Mouse (Mus musculus) liver, postnatal 0 days (tissue): Measurements from ENCODE around the gene Pgap3. TPM values are rescaled to one million over a fixed set of nuclear protein-coding genes. Genes with fewer than 3 reads are reported as not detected.

ENCODE experiments used
- ATAC-seq: fragments of 200-750 bp; cut with Nextera tagmentation; 2 replicates; pipeline ENCODE4 v1.8.0; 2017; ENCODE audit warnings: mild to moderate bottlenecking, moderate library complexity
- DNase-seq: peaks from one replicate; pipeline ENCODE4 v3.0.0-alpha.2; 2016
- H3K27ac ChIP-seq: fragments of 300-500 bp; sonication (generic); 2 replicates; pipeline ENCODE4 v1.5.1; 2014; ENCODE audit warnings: antibody characterized with exemption, moderate library complexity, mild to moderate bottlenecking, low read depth
- H3K27me3 ChIP-seq: fragments of 300-500 bp; sonication (generic); 2 replicates; pipeline ENCODE4 v1.6.1; 2014; ENCODE audit warnings: low read length, control low read depth, mixed read lengths; ENCODE audit not compliant: insufficient read depth
- H3K36me3 ChIP-seq: fragments of 300-500 bp; sonication (generic); replicated peaks from 2 replicates; pipeline ENCODE4 v1.6.1; 2014; ENCODE audit warnings: mild to moderate bottlenecking, control low read depth, low read length, moderate library complexity, mixed read lengths; ENCODE audit not compliant: insufficient read depth
- H3K4me1 ChIP-seq: fragments of 300-500 bp; sonication (generic); 2 replicates; pipeline ENCODE4 v1.6.1; 2014; ENCODE audit warnings: antibody characterized with exemption, mild to moderate bottlenecking, control low read depth; ENCODE audit not compliant: insufficient read depth
- H3K4me2 ChIP-seq: fragments of 300-500 bp; sonication (generic); 2 replicates; pipeline ENCODE4 v1.6.1; 2014; ENCODE audit warnings: low read depth, mild to moderate bottlenecking, low read length, moderate library complexity, mixed read lengths
- H3K4me3 ChIP-seq: fragments of 300-500 bp; sonication (generic); 2 replicates; pipeline ENCODE4 v1.5.1; 2014; ENCODE audit warnings: low read depth, low read length
- H3K9ac ChIP-seq: fragments of 300-500 bp; sonication (generic); replicated peaks from 2 replicates; pipeline ENCODE4 v1.6.1; 2014; ENCODE audit warnings: mild to moderate bottlenecking, moderate library complexity
- H3K9me3 ChIP-seq: fragments of 300-500 bp; sonication (generic); 2 replicates; pipeline ENCODE4 v1.6.1; 2016; ENCODE audit warnings: mild to moderate bottlenecking, control low read depth, low read length, mixed read lengths
- CTCF ChIP-seq: sonication (generic); IDR thresholded peaks from 2 replicates; pipeline ENCODE4 v1.5.1; 2016; ENCODE audit warnings: antibody characterized with exemption, low read depth
- EP300 ChIP-seq: IDR thresholded peaks from 2 replicates; pipeline ENCODE4 v1.6.1; 2016; ENCODE audit warnings: antibody characterized with exemption, low read depth, mild to moderate bottlenecking
- WGBS: fragments of 180-500 bp; shearing (Covaris S2); extraction: QIAGEN DNeasy Blood & Tissue Kit; methylation state at CpG from one replicate; pipeline ENCODE4 v1.1.7; 2014; ENCODE audit not compliant: insufficient replicate concordance; 5-methylcytosine and 5-hydroxymethylcytosine counted together
- polyA plus RNA-seq: library from polyadenylated mRNA; unstranded; fragments of >200 nt; fragmentation: Nextera tagmentation; extraction: Ambion mirVana; gene quantifications from 2 replicates; pipeline ENCODE4 v1.2.1, GENCODE M21; 2015

Pgap3 gene
- 2.5 and 3.0 TPM in 2 replicates for polyA plus RNA-seq

GRCm38 (mm10) chr11:98400161-98400726 lies at the start of gene Pgap3:
Gene Pgap3, minus strand, starts transcription at chr11:98400490.
- TF ChIP-seq CTCF, result no peak
- TF ChIP-seq EP300, result no peak
- DNase-seq, result peak; percentile 92
- Histone ChIP-seq H3K9ac (peak within 1 kb of the TSS; percentile 83), H3K9me3 (no peaks in the 10 kb centered on the region), H3K4me1 (peaks cover 14% of the 10 kb centered on the region), H3K4me3 (peak within 1 kb of the TSS; percentile 77), H3K27me3 (no peaks in the 10 kb centered on the region), H3K4me2 (peak within 1 kb of the TSS; percentile 80), H3K36me3 (no peaks in the 10 kb centered on the region), H3K27ac (peak within 1 kb of the TSS; percentile 99)
- WGBS, result under 1% methylated on average over 40 of the region's 40 CpGs
- ATAC-seq, result peak; percentile 93

GRCm38 (mm10) chr11:98449419-98449818 lies 49.1 kb upstream of the Pgap3 start:
- peaks cover 13% of the 10 kb centered on the region for H3K36me3 ChIP-seq
- no peak for ATAC-seq
- 0 out of 2 replicates have a peak overlapping the region, but pooled peaks have one; percentile 76 for H3K27ac ChIP-seq
- peak overlapping the region; percentile 55 for H3K4me3 ChIP-seq
- no peaks in the 10 kb centered on the region for H3K9me3 ChIP-seq
- no peak for DNase-seq
- H3K27me3 ChIP-seq, result peaks cover 16% of the 10 kb centered on the region; the same call in 1 of the 2 replicates
- no peak for TF ChIP-seq CTCF
- no peak for TF ChIP-seq EP300
- H3K9ac ChIP-seq, result peak overlapping the region; percentile 66
- H3K4me1 ChIP-seq, result peaks cover 3% of the 10 kb centered on the region; the same call in 1 of the 2 replicates
- WGBS, result 75% methylated on average over 3 of the region's 3 CpGs
- peak overlapping the region; percentile 69 for H3K4me2 ChIP-seq

- peaks cover 16% of the 10 kb centered on the region; the same call in 1 of the 2 replicates for H3K27me3 ChIP-seq
- H3K9ac ChIP-seq, result peak overlapping the region; percentile 80
- H3K4me3 ChIP-seq, result peak overlapping the region; percentile 55
- DNase-seq, result peak; percentile 76
- peak; percentile 67 for ATAC-seq
- WGBS, result 35% methylated on average over 13 of the region's 13 CpGs
- H3K9me3 ChIP-seq, result no peaks in the 10 kb centered on the region
- H3K4me2 ChIP-seq, result peak overlapping the region; percentile 69
- H3K27ac ChIP-seq, result peak overlapping the region; percentile 89
- H3K4me1 ChIP-seq, result peaks cover 3% of the 10 kb centered on the region; the same call in 1 of the 2 replicates
- 0 out of 2 replicates have a peak, but pooled peaks cover 6% of the 10 kb centered on the region for H3K36me3 ChIP-seq
- TF ChIP-seq CTCF (no peak), EP300 (peak; percentile 56; the same call in 1 of the 2 replicates)
Measured at GRCm38 (mm10) chr11:98448191-98448790, 48.0 kb upstream of the Pgap3 start.

GRCm38 (mm10) chr11:98447475-98447834 lies 47.2 kb upstream of the Pgap3 start:
- 13% methylated on average over 6 of the region's 7 CpGs for WGBS
- H3K27ac ChIP-seq, result peak overlapping the region; percentile 89

GRCm38 (mm10) chr11:98446562-98447474 lies 46.5 kb upstream of the Pgap3 start:
- peak; percentile 81 for ATAC-seq
- TF ChIP-seq EP300 (peak; percentile 80), CTCF (no peak)
- Histone ChIP-seq H3K4me1 (peaks cover 3% of the 10 kb centered on the region; the same call in 1 of the 2 replicates), H3K27ac (peak overlapping the region; percentile 89), H3K4me2 (peak overlapping the region; percentile 49), H3K4me3 (peak overlapping the region; percentile 55), H3K27me3 (peaks cover 16% of the 10 kb centered on the region; the same call in 1 of the 2 replicates), H3K9me3 (no peaks in the 10 kb centered on the region), H3K9ac (peak overlapping the region; percentile 80), H3K36me3 (no peaks in the 10 kb centered on the region)
- WGBS, result 9% methylated on average over 33 of the region's 33 CpGs
- peak; percentile 76 for DNase-seq

More at GRCm38 (mm10) chr11:98447475-98447834, 47.2 kb upstream of the Pgap3 start:
- H3K4me2 ChIP-seq, result peak overlapping the region; percentile 49
- no peaks in the 10 kb centered on the region for H3K9me3 ChIP-seq
- H3K27me3 ChIP-seq, result peaks cover 16% of the 10 kb centered on the region; the same call in 1 of the 2 replicates
- H3K9ac ChIP-seq, result peak overlapping the region; percentile 80
- no peaks in the 10 kb centered on the region for H3K36me3 ChIP-seq
- ATAC-seq (no peak), DNase-seq (no peak)
- H3K4me1 ChIP-seq, result peaks cover 3% of the 10 kb centered on the region; the same call in 1 of the 2 replicates
- peak overlapping the region; percentile 55 for H3K4me3 ChIP-seq
- TF ChIP-seq EP300 (no peak), CTCF (no peak)

- no peak for DNase-seq
- Histone ChIP-seq H3K9ac (peak within 1 kb of the TSS; percentile 80), H3K27me3 (peaks cover 16% of the 10 kb centered on the region; the same call in 1 of the 2 replicates), H3K27ac (peak within 1 kb of the TSS; percentile 89), H3K4me3 (peak within 1 kb of the TSS; percentile 55), H3K36me3 (no peaks in the 10 kb centered on the region), H3K9me3 (no peaks in the 10 kb centered on the region), H3K4me1 (peaks cover 3% of the 10 kb centered on the region; the same call in 1 of the 2 replicates), H3K4me2 (peak within 1 kb of the TSS; percentile 49)
- TF ChIP-seq EP300, result no peak
- TF ChIP-seq CTCF, result no peak
- 12% methylated on average over 5 of the region's 5 CpGs for WGBS
- ATAC-seq, result no peak; the same call in 1 of the 2 replicates
Measured at GRCm38 (mm10) chr11:98446213-98446561, 45.9 kb upstream of the Pgap3 start, which contains the start of gene Grb7. Gene Grb7, plus strand, starts transcription at chr11:98446394.
